Mouse (Mus musculus) stomach, postnatal 0 days (tissue): ENCODE results near the gene Ensa. TPM values are rescaled to one million over a fixed set of nuclear protein-coding genes. Genes with fewer than 3 reads are reported as not detected.
A peak's percentile ranks its signal among the peaks of the same experiment; 100 is the strongest.

Experiments used
- ATAC-seq: fragments of 200-750 bp; cut with Nextera tagmentation; 2 replicates; pipeline ENCODE4 v1.8.0; 2017; ENCODE audit not compliant: low FRiP score, low TSS enrichment
- DNase-seq: peaks from one replicate; pipeline ENCODE4 v3.0.0-alpha.2; 2016; ENCODE audit warnings: low spot score
- H3K27ac ChIP-seq: fragments of 300-500 bp; sonication (generic); replicated peaks from 2 replicates; pipeline ENCODE4 v1.5.1; 2014; ENCODE audit warnings: mild to moderate bottlenecking, control low read depth
- H3K27me3 ChIP-seq: fragments of 300-500 bp; sonication (generic); 2 replicates; pipeline ENCODE4 v1.6.1; 2014; ENCODE audit warnings: low read length; ENCODE audit not compliant: control insufficient read depth, insufficient read depth
- H3K36me3 ChIP-seq: fragments of 300-500 bp; sonication (generic); 2 replicates; pipeline ENCODE4 v1.6.1; 2014; ENCODE audit warnings: low read length, mixed read lengths; ENCODE audit not compliant: control insufficient read depth, insufficient read depth
- H3K4me1 ChIP-seq: fragments of 300-500 bp; sonication (generic); replicated peaks from 2 replicates; pipeline ENCODE4 v1.6.1; 2014; ENCODE audit warnings: antibody characterized with exemption; ENCODE audit not compliant: control insufficient read depth, insufficient read depth
- H3K4me2 ChIP-seq: fragments of 300-500 bp; sonication (generic); replicated peaks from 2 replicates; pipeline ENCODE4 v1.6.1; 2014; ENCODE audit warnings: low read depth, mild to moderate bottlenecking, control low read depth, moderate library complexity
- H3K4me3 ChIP-seq: fragments of 300-500 bp; sonication (generic); 2 replicates; pipeline ENCODE4 v1.5.1; 2014; ENCODE audit warnings: low read depth, low read length, control low read depth
- H3K9ac ChIP-seq: fragments of 300-500 bp; sonication (generic); 2 replicates; pipeline ENCODE4 v1.6.1; 2014; ENCODE audit warnings: mild to moderate bottlenecking, low read length, control low read depth, mixed read lengths
- H3K9me3 ChIP-seq: fragments of 300-500 bp; sonication (generic); 2 replicates; pipeline ENCODE4 v1.6.1; 2016; ENCODE audit warnings: low read length; ENCODE audit not compliant: control insufficient read depth
- CTCF ChIP-seq: IDR thresholded peaks from 2 replicates; pipeline ENCODE4 v1.5.1; 2016; ENCODE audit warnings: antibody characterized with exemption, low read depth, mild to moderate bottlenecking, moderate library complexity
- EP300 ChIP-seq: optimal IDR thresholded peaks from 2 replicates; pipeline ENCODE3; 2016; ENCODE audit warnings: antibody characterized with exemption
- WGBS: fragments of 180-500 bp; shearing (Covaris S2); extraction: QIAGEN DNeasy Blood & Tissue Kit; methylation state at CpG from one replicate; pipeline ENCODE4 v1.1.7; 2014; 5-methylcytosine and 5-hydroxymethylcytosine counted together
- polyA plus RNA-seq: library from polyadenylated mRNA; unstranded; fragments of >200 nt; fragmentation: Nextera tagmentation; extraction: Ambion mirVana; gene quantifications from 2 replicates; pipeline ENCODE4 v1.2.1, GENCODE M21; 2015

Gene Ensa
- polyA plus RNA-seq, 1 experiment from 2014 or later = 44.2 TPM

DNA sequence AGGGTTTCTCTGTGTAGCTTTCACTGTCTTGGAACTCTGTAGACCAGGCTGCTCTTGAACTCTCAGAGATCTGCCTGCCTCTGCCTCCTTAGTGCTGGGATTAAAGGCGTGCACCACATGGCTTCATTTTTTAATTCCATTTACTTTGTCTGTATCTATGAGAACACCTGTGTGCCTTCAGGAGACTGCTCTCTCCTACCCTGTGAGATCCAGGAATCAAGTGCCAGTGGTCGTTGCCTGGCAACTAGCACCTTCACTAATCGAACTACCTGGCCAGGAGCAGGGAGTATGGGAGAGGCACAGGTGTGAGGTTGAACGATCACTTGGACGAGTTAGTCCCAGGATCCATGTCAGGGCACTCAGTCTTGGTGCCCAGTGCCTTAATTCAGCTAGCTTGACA, 46.4 kb downstream of the Ensa start:
- ATAC-seq = no peak
- Histone ChIP-seq H3K9ac (no peak overlapping the region), H3K27me3 (no peaks in the 10 kb centered on the region), H3K4me1 (peaks cover 23% of the 10 kb centered on the region), H3K4me3 (no peak overlapping the region), H3K27ac (0 out of 2 replicates have a peak overlapping the region, but pooled peaks have one; percentile 99), H3K4me2 (no peak overlapping the region), H3K9me3 (no peaks in the 10 kb centered on the region), H3K36me3 (no peaks in the 10 kb centered on the region)
- no peak for DNase-seq
- TF ChIP-seq CTCF (no peak), EP300 (no peak)
- 72% methylated on average over 5 of the region's 5 CpGs for WGBS

DNA sequence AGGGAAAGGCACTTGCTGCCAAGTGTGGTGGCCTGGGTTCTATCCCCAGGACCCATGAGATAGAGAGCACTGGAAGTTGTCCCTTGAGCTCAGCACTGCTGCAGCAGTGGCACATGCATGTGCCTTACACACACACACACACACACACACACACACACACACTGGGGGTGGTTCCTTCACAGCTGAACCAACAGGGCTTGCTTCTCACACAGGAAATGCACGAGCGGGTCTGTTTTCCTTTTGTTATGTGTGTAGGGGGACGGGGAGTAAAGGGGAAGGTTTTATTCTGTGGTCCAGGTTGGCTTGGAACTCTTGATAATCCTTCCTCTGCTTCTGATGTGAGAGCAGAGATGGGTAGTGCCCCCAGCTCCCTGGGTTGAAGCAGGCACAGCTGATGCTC, 47.7 kb downstream of the Ensa start:
- Histone ChIP-seq H3K36me3 (no peaks in the 10 kb centered on the region), H3K4me1 (peaks cover 26% of the 10 kb centered on the region), H3K9ac (0 out of 2 replicates have a peak overlapping the region, but pooled peaks have one; percentile 23), H3K9me3 (no peaks in the 10 kb centered on the region), H3K4me3 (no peak overlapping the region), H3K27ac (peak overlapping the region; percentile 99), H3K27me3 (no peaks in the 10 kb centered on the region), H3K4me2 (no peak overlapping the region)
- 23% methylated on average over 3 of the region's 3 CpGs for WGBS
- ATAC-seq (no peak), DNase-seq (peak; percentile 41)
- TF ChIP-seq CTCF (no peak), EP300 (no peak)

DNA sequence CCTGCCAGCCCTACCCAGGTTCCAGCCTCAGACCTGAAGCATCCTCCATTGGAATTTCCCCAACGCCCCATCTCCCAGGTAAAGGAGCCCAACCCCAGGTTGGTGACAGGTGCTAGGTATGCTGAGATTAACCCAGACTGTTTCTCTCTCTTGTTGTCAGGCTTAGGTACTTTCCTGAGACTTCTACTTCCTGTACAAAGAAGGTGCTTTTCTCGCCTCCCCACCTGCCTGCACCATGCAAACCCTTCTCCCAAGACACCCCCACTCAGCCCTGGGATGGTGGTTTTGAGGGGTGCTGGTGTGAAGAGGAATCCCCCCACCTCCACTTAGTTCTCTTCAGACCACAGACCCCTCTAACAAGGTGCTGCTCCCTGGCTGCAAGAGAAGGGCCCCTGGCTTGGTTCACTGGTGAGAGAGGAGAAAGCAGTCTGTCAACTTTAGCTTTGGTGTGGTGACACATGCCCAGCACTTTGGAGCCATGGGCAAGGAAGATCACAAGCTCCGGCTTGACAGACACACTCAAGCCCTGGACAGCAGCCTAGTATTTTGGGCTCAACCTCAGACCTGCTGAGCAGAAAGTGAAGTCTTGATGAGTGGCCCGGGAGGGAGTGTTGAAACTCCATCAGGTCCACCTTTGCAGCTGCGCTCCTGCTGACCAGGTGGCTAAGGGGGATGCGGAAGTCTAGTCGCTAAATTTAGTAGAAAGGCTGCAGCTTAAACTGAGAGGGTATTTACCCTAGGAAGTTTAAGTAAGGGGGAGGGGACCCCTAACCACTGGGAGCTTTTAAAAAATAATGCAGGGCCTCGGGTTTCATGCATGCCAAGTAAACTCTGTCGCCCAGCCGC, 48.3 kb downstream of the Ensa start:
- ATAC-seq (no peak), DNase-seq (peak; percentile 46)
- peak overlapping the region; percentile 99 for H3K27ac ChIP-seq
- H3K4me3 ChIP-seq = 0 out of 2 replicates have a peak overlapping the region, but pooled peaks have one; percentile 17
- peaks cover 25% of the 10 kb centered on the region for H3K4me1 ChIP-seq
- 25% methylated on average over 10 of the region's 10 CpGs for WGBS
- H3K36me3 ChIP-seq = no peaks in the 10 kb centered on the region
- H3K4me2 ChIP-seq = peak overlapping the region; percentile 44; the same call in 1 of the 2 replicates
- peak; percentile 19; the same call in 1 of the 2 replicates for TF ChIP-seq CTCF
- TF ChIP-seq EP300 = no peak
- no peaks in the 10 kb centered on the region for H3K27me3 ChIP-seq
- no peaks in the 10 kb centered on the region for H3K9me3 ChIP-seq
- peak overlapping the region; percentile 60 for H3K9ac ChIP-seq

DNA sequence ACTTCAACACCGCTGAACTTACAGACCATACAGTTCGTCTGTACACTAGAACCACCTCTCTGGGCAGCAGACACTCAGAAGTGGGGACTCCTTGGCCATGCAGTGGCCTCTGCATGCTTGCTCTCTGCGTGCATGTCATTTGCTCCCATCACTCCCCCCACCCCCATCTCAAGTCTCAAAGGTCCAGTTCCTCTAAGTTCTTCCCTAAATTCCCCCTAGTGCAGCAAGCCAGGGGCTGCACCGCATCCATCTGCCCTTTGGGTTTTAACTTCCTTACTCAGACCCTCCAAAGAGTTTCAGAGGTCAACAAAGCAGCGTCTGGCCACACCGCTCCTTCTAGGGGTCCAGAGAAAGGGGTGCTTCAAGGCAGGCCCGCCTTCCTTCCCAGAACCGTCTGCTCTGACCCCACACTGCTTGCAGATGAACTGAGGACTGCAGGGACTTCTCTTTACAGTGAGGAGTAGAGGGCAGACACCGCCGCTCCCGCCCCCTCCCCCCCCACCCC, 49.0 kb downstream of the Ensa start:
- Histone ChIP-seq H3K9me3 (no peaks in the 10 kb centered on the region), H3K4me2 (peak overlapping the region; percentile 44), H3K9ac (peak overlapping the region; percentile 60), H3K4me1 (peaks cover 21% of the 10 kb centered on the region), H3K27me3 (no peaks in the 10 kb centered on the region), H3K36me3 (no peaks in the 10 kb centered on the region), H3K27ac (peak overlapping the region; percentile 99), H3K4me3 (peak overlapping the region; percentile 17; the same call in 1 of the 2 replicates)
- DNase-seq (no peak), ATAC-seq (peak; percentile 11)
- TF ChIP-seq CTCF (no peak), EP300 (peak; percentile 10)
- 5% methylated on average over 11 of the region's 11 CpGs for WGBS

DNA sequence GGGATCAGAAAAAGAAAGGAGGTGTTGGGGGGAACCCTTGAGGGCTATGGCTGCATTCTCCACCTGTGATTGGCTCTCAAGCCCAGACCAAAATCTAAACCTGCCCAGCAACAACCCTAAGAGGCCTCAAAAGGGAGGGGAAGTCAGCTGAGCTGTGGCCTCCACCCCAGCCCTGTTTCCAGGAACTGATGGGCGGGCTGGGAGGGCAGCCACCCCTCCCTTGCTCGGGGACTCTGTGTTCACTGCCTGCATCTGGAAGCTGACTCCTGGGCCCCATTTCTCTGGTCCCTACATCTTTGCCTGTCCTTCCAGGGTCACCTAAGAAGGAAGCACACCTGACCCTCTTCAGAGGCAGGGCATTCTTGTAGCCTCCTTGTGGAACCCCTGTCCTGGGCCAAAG, 49.4 kb downstream of the Ensa start:
- no peaks in the 10 kb centered on the region for H3K9me3 ChIP-seq
- H3K27me3 ChIP-seq = no peaks in the 10 kb centered on the region
- DNase-seq = peak; percentile 93
- H3K27ac ChIP-seq = peak overlapping the region; percentile 99
- H3K4me2 ChIP-seq = peak overlapping the region; percentile 44
- ATAC-seq = peak; percentile 85
- peak overlapping the region; percentile 60 for H3K9ac ChIP-seq
- TF ChIP-seq EP300 (peak; percentile 55), CTCF (no peak)
- peaks cover 21% of the 10 kb centered on the region for H3K4me1 ChIP-seq
- peak overlapping the region; percentile 17; the same call in 1 of the 2 replicates for H3K4me3 ChIP-seq
- no peaks in the 10 kb centered on the region for H3K36me3 ChIP-seq
- 0% methylated on average over 2 of the region's 2 CpGs for WGBS

DNA sequence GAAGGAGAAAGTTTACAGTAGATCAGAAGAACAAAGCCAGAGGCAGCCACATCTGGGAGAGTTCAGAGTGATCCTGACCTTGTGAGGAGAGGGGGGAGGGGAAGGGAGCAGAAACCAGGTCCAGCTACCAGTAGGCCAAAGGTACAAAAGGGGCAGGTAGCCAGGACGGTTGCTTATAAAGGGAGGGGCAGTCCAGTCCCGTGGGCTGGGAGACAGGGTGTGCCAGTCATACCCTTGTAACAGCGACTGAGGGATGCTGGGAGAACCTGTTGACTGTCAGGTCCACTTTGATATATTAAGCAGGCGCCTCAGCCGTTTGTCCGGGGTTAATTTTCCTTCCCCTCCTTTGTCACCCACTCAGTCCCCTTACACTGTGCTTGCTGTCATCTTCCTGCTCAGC, 50.0 kb downstream of the Ensa start:
- no peaks in the 10 kb centered on the region for H3K36me3 ChIP-seq
- no peak for TF ChIP-seq CTCF
- peak; percentile 14 for TF ChIP-seq EP300
- no peaks in the 10 kb centered on the region for H3K9me3 ChIP-seq
- ATAC-seq = peak; percentile 70
- WGBS = 4% methylated on average over 6 of the region's 6 CpGs
- H3K27ac ChIP-seq = peak overlapping the region; percentile 99
- peaks cover 21% of the 10 kb centered on the region for H3K4me1 ChIP-seq
- H3K4me2 ChIP-seq = peak overlapping the region; percentile 38; the same call in 1 of the 2 replicates
- peak; percentile 89 for DNase-seq
- no peak overlapping the region for H3K4me3 ChIP-seq
- H3K9ac ChIP-seq = peak overlapping the region; percentile 56
- no peaks in the 10 kb centered on the region for H3K27me3 ChIP-seq
